Comparison of ENCODE assay signal across 9 mouse cellular contexts in genomic region chr12:85286941-85287340, GRCm38 (mm10). TPM values are rescaled to one million over a fixed set of nuclear protein-coding genes. Genes with fewer than 3 reads are reported as not detected.
DNase-seq lines count a peak whose midpoint lies in the region; ATAC-seq lines count a peak whose summit lies in the region.
"Had no signal": no experiment of that assay in that cellular context is flagged by ENCODE, and none has a peak within 500 bp of the region (broad histone marks: within the 10 kb centered on the region; RNA-seq: fewer than 3 reads in every experiment).

No protein-coding gene starts in this region.

- H3K36me3 ChIP-seq in limb, embryonic 15.5 days: no peaks in the 10 kb centered on the region
- no peaks in the 10 kb centered on the region for H3K36me3 ChIP-seq in limb, embryonic 10.5 days
- H3K36me3 ChIP-seq in splenic B cell, adult 2 months (ENCODE audit: control insufficient read depth, insufficient read depth, low read length, poor library complexity, severe bottlenecking): no peaks in the 10 kb centered on the region
- H3K36me3 ChIP-seq: embryonic facial prominence, embryonic 15.5 days; midbrain, embryonic 12.5 days had no signal

- peak overlapping the region; percentile 84; the same call in 1 of the 2 replicates for H3K27ac ChIP-seq in limb, embryonic 15.5 days
- H3K27ac ChIP-seq in limb, embryonic 10.5 days: no peak overlapping the region
- H3K27ac ChIP-seq: embryonic facial prominence, embryonic 15.5 days; midbrain, embryonic 12.5 days had no signal

- 50% methylated on average over 4 of the region's 5 CpGs for WGBS in limb, embryonic 15.5 days
- 28% methylated on average over 3 of the region's 5 CpGs for WGBS in limb, embryonic 10.5 days

- no peak overlapping the region for H3K4me2 ChIP-seq in limb, embryonic 15.5 days
- H3K4me2 ChIP-seq: midbrain, embryonic 12.5 days had no signal

- no peaks in the 10 kb centered on the region for H3K27me3 ChIP-seq in limb, embryonic 15.5 days
- peaks cover 21% of the 10 kb centered on the region for H3K27me3 ChIP-seq in limb, embryonic 10.5 days (ENCODE audit: low read depth, poor library complexity, severe bottlenecking)
- H3K27me3 ChIP-seq in splenic B cell, adult 2 months (ENCODE audit: control insufficient read depth, insufficient read depth, low read length, poor library complexity, severe bottlenecking): no peaks in the 10 kb centered on the region; the same call in 1 of the 2 replicates

- DNase-seq in limb, embryonic 10.5 days (ENCODE audit: low spot score): no peak
- DNase-seq in ES-CJ7 (ENCODE audit: low read depth, low spot score): peak; percentile 74
- peak; percentile 61 for DNase-seq in splenic B cell, adult 2 months (ENCODE audit: low read depth, low spot score)
- DNase-seq in ovary, postnatal 36 days (ENCODE audit: low spot score): no peak
- DNase-seq in right cerebral cortex, postnatal 25 days: no peak

- H3K9me3 ChIP-seq in limb, embryonic 15.5 days: no peaks in the 10 kb centered on the region
- no peaks in the 10 kb centered on the region for H3K9me3 ChIP-seq in limb, embryonic 10.5 days (replicated peaks)
- H3K9me3 ChIP-seq: embryonic facial prominence, embryonic 15.5 days; midbrain, embryonic 12.5 days had no signal

- ATAC-seq in limb, embryonic 15.5 days (ENCODE audit: insufficient number of reproducible peaks, low FRiP score, low TSS enrichment, low read depth): no peak
- peak; percentile 57 for ATAC-seq in common myeloid progenitor, adult 5-6 weeks (replicated peaks; ENCODE audit: low read depth, poor library complexity, severe bottlenecking)

- H3K4me1 ChIP-seq in limb, embryonic 15.5 days: peaks cover 30% of the 10 kb centered on the region
- H3K4me1 ChIP-seq in limb, embryonic 10.5 days: peaks cover 31% of the 10 kb centered on the region

- H3K9ac ChIP-seq in limb, embryonic 15.5 days: no peak overlapping the region
- H3K9ac ChIP-seq: embryonic facial prominence, embryonic 15.5 days; midbrain, embryonic 12.5 days had no signal

- H3K4me3 ChIP-seq in limb, embryonic 15.5 days: no peak overlapping the region
- H3K4me3 ChIP-seq in limb, embryonic 10.5 days: no peak overlapping the region
- H3K4me3 ChIP-seq: midbrain, embryonic 12.5 days had no signal

RNA-seq across cellular contexts. Expression of gene Acyp1, which starts 1.3 kb away (rescaled TPM):
- polyA plus RNA-seq in limb, embryonic 15.5 days (2015; fragmentation: Nextera tagmentation; extraction: Ambion mirVana): 41.8 and 42.0 TPM in 2 replicates
- 47.2 and 54.2 TPM in 2 replicates for polyA plus RNA-seq in limb, embryonic 10.5 days (2016; fragmentation: Nextera tagmentation; extraction: Ambion mirVana)
- total RNA-seq in common myeloid progenitor, adult 5-6 weeks (2017): 46.1 and 81.3 TPM in 2 replicates

RNA-seq across cellular contexts. Expression of gene Zc2hc1c, which starts 1.4 kb away (rescaled TPM):
- polyA plus RNA-seq in limb, embryonic 15.5 days (2015; fragmentation: Nextera tagmentation; extraction: Ambion mirVana): 1.9 and 2.2 TPM in 2 replicates
- 0.68 and 0.91 TPM in 2 replicates for polyA plus RNA-seq in limb, embryonic 10.5 days (2016; fragmentation: Nextera tagmentation; extraction: Ambion mirVana)
- total RNA-seq in common myeloid progenitor, adult 5-6 weeks (2017): 0.27 and 0.58 TPM in 2 replicates

RNA-seq across cellular contexts. Expression of gene Mlh3, which starts 16.5 kb away (rescaled TPM):
- 8.1 and 9.4 TPM in 2 replicates for polyA plus RNA-seq in limb, embryonic 15.5 days (2015; fragmentation: Nextera tagmentation; extraction: Ambion mirVana)
- 7.0 and 8.2 TPM in 2 replicates for polyA plus RNA-seq in limb, embryonic 10.5 days (2016; fragmentation: Nextera tagmentation; extraction: Ambion mirVana)
- total RNA-seq in common myeloid progenitor, adult 5-6 weeks (2017): 11.8 and 14.3 TPM in 2 replicates

RNA-seq across cellular contexts. Expression of gene Nek9, which starts 52.2 kb away (rescaled TPM):
- polyA plus RNA-seq in limb, embryonic 15.5 days (2015; fragmentation: Nextera tagmentation; extraction: Ambion mirVana): 17.4 and 23.1 TPM in 2 replicates
- 26.0 and 29.9 TPM in 2 replicates for polyA plus RNA-seq in limb, embryonic 10.5 days (2016; fragmentation: Nextera tagmentation; extraction: Ambion mirVana)
- 30.5 and 33.5 TPM in 2 replicates for total RNA-seq in common myeloid progenitor, adult 5-6 weeks (2017)

Comparison
In these comparisons a context has a peak if more than half of its experiments do, and no peak if none do; other contexts are left out.
1. DNase-seq: peak in ES-CJ7 (single experiment) and splenic B cell, adult 2 months (single experiment); none in limb, embryonic 10.5 days (single experiment), ovary, postnatal 36 days (single experiment) and right cerebral cortex, postnatal 25 days (single experiment).